Mouse (Mus musculus) hindbrain, embryonic 14.5 days (tissue): ENCODE data around the gene D5Ertd579e. TPM values are rescaled to one million over a fixed set of nuclear protein-coding genes. Genes with fewer than 3 reads are reported as not detected.
A peak's percentile ranks its signal among the peaks of the same experiment; 100 is the strongest.
"Not testable (repeated sequence)": the region's sequence is repeated elsewhere in the genome, so short reads cannot be mapped to it uniquely, and the experiment has no call there.

ENCODE experiments used
- ATAC-seq: fragments of 200-750 bp; cut with Nextera tagmentation; 2 replicates; pipeline ENCODE4 v1.8.0; 2017; ENCODE audit warnings: moderate number of reproducible peaks, mild to moderate bottlenecking, moderate TSS enrichment, moderate library complexity; ENCODE audit not compliant: low FRiP score
- DNase-seq: peaks from one replicate; pipeline ENCODE4 v3.0.0-alpha.2; 2015; ENCODE audit warnings: low spot score
- H3K27ac ChIP-seq: fragments of 300-500 bp; sonication (generic); 2 replicates; pipeline ENCODE4 v1.5.1; 2014; ENCODE audit warnings: mild to moderate bottlenecking, moderate library complexity
- H3K27me3 ChIP-seq: fragments of 300-500 bp; sonication (generic); 2 replicates; pipeline ENCODE4 v1.6.1; 2014; ENCODE audit warnings: mild to moderate bottlenecking, low read length, mixed read lengths; ENCODE audit not compliant: control insufficient read depth, insufficient read depth
- H3K36me3 ChIP-seq: fragments of 300-500 bp; sonication (generic); replicated peaks from 2 replicates; pipeline ENCODE4 v1.6.1; 2014; ENCODE audit not compliant: control insufficient read depth, insufficient read depth
- H3K4me1 ChIP-seq: fragments of 300-500 bp; sonication (generic); replicated peaks from 2 replicates; pipeline ENCODE4 v1.6.1; 2014; ENCODE audit warnings: antibody characterized with exemption, low read length, mixed read lengths; ENCODE audit not compliant: control insufficient read depth, insufficient read depth
- H3K4me2 ChIP-seq: fragments of 300-500 bp; sonication (generic); replicated peaks from 2 replicates; pipeline ENCODE4 v1.6.1; 2014; ENCODE audit warnings: mild to moderate bottlenecking, moderate library complexity
- H3K4me3 ChIP-seq: fragments of 300-500 bp; sonication (generic); replicated peaks from 2 replicates; pipeline ENCODE4 v1.5.1; 2014; ENCODE audit warnings: mild to moderate bottlenecking, low read length
- H3K9ac ChIP-seq: fragments of 300-500 bp; sonication (generic); 2 replicates; pipeline ENCODE4 v1.6.1; 2014
- H3K9me3 ChIP-seq: fragments of 300-500 bp; sonication (generic); 2 replicates; pipeline ENCODE4 v1.6.1; 2016; ENCODE audit warnings: low read length; ENCODE audit not compliant: control insufficient read depth
- WGBS: fragments of 180-500 bp; shearing (Covaris S2); extraction: QIAGEN DNeasy Blood & Tissue Kit; methylation state at CpG from one replicate; pipeline ENCODE4 v1.1.7; 2014; 5-methylcytosine and 5-hydroxymethylcytosine counted together
- polyA plus RNA-seq: library from polyadenylated mRNA; unstranded; fragments of >200 nt; fragmentation: Nextera tagmentation; extraction: Ambion mirVana; gene quantifications from 2 replicates; pipeline ENCODE4 v1.2.1, GENCODE M21; 2014

Gene D5Ertd579e
- polyA plus RNA-seq, 1 experiment from 2014 or later, result 45.3 TPM

- ATAC-seq, H3K27me3 ChIP-seq, H3K4me1 ChIP-seq, H3K9ac ChIP-seq, H3K27ac ChIP-seq, H3K9me3 ChIP-seq, H3K4me3 ChIP-seq, H3K4me2 ChIP-seq, H3K36me3 ChIP-seq: not testable (repeated sequence)
- peak; percentile 28 for DNase-seq
Observed at GRCm38 (mm10) chr5:36660977-36661760, 34.7 kb downstream of the D5Ertd579e start.

- Histone ChIP-seq H3K4me1 (no peaks in the 10 kb centered on the region), H3K27ac (no peak overlapping the region), H3K4me2 (no peak overlapping the region), H3K4me3 (no peak overlapping the region), H3K36me3 (peaks cover 32% of the 10 kb centered on the region), H3K9me3 (no peaks in the 10 kb centered on the region), H3K9ac (no peak overlapping the region), H3K27me3 (no peaks in the 10 kb centered on the region)
- DNase-seq (no peak), ATAC-seq (no peak)
- 79% methylated on average over 5 of the region's 5 CpGs for WGBS
Observed at GRCm38 (mm10) chr5:36625612-36626011, 70.2 kb downstream of the D5Ertd579e start.

GRCm38 (mm10) chr5:36623670-36624069, 72.2 kb downstream of the D5Ertd579e start:
- Histone ChIP-seq H3K27me3 (no peaks in the 10 kb centered on the region), H3K9me3 (no peaks in the 10 kb centered on the region), H3K9ac (no peak overlapping the region), H3K4me2 (no peak overlapping the region), H3K4me3 (no peak overlapping the region), H3K36me3 (peaks cover 24% of the 10 kb centered on the region), H3K27ac (no peak overlapping the region), H3K4me1 (no peaks in the 10 kb centered on the region)
- DNase-seq (no peak), ATAC-seq (no peak)
- 94% methylated on average over 5 of the region's 5 CpGs for WGBS

- Histone ChIP-seq H3K4me2 (no peak overlapping the region), H3K9me3 (no peaks in the 10 kb centered on the region), H3K9ac (no peak overlapping the region), H3K36me3 (peaks cover 32% of the 10 kb centered on the region), H3K4me3 (no peak overlapping the region), H3K27ac (no peak overlapping the region), H3K4me1 (no peaks in the 10 kb centered on the region), H3K27me3 (no peaks in the 10 kb centered on the region)
- no peak for DNase-seq
- ATAC-seq, result no peak
- WGBS, result 86% methylated on average over 5 of the region's 5 CpGs
Observed at GRCm38 (mm10) chr5:36621058-36621449, 74.8 kb downstream of the D5Ertd579e start.

GRCm38 (mm10) chr5:36620409-36621057, 75.3 kb downstream of the D5Ertd579e start:
- H3K27ac ChIP-seq, result no peak overlapping the region
- no peak overlapping the region for H3K4me3 ChIP-seq
- ATAC-seq, result no peak
- no peak overlapping the region for H3K4me2 ChIP-seq
- H3K4me1 ChIP-seq, result no peaks in the 10 kb centered on the region
- no peaks in the 10 kb centered on the region for H3K9me3 ChIP-seq
- 90% methylated on average over 8 of the region's 8 CpGs for WGBS
- no peak overlapping the region for H3K9ac ChIP-seq
- no peak for DNase-seq
- H3K36me3 ChIP-seq, result peaks cover 38% of the 10 kb centered on the region
- H3K27me3 ChIP-seq, result no peaks in the 10 kb centered on the region

- no peak for ATAC-seq
- no peaks in the 10 kb centered on the region for H3K4me1 ChIP-seq
- 90% methylated on average over 5 of the region's 5 CpGs for WGBS
- DNase-seq, result no peak
- no peak overlapping the region for H3K9ac ChIP-seq
- H3K4me3 ChIP-seq, result no peak overlapping the region
- no peaks in the 10 kb centered on the region for H3K27me3 ChIP-seq
- peaks cover 48% of the 10 kb centered on the region for H3K36me3 ChIP-seq
- H3K9me3 ChIP-seq, result no peaks in the 10 kb centered on the region
- no peak overlapping the region for H3K27ac ChIP-seq
- H3K4me2 ChIP-seq, result no peak overlapping the region
Observed at GRCm38 (mm10) chr5:36618890-36619289, 76.9 kb downstream of the D5Ertd579e start.

GRCm38 (mm10) chr5:36618356-36618755, 77.5 kb downstream of the D5Ertd579e start:
- no peak overlapping the region for H3K27ac ChIP-seq
- H3K4me2 ChIP-seq, result no peak overlapping the region
- H3K4me1 ChIP-seq, result no peaks in the 10 kb centered on the region
- H3K9me3 ChIP-seq, result no peaks in the 10 kb centered on the region
- no peaks in the 10 kb centered on the region for H3K27me3 ChIP-seq
- DNase-seq, result no peak
- no peak overlapping the region for H3K9ac ChIP-seq
- WGBS, result 84% methylated on average over 4 of the region's 4 CpGs
- no peak overlapping the region for H3K4me3 ChIP-seq
- no peak for ATAC-seq
- peaks cover 52% of the 10 kb centered on the region for H3K36me3 ChIP-seq

- no peak overlapping the region for H3K4me3 ChIP-seq
- no peak overlapping the region for H3K27ac ChIP-seq
- WGBS, result 90% methylated on average over 4 of the region's 4 CpGs
- peaks cover 81% of the 10 kb centered on the region for H3K36me3 ChIP-seq
- ATAC-seq, result no peak
- no peaks in the 10 kb centered on the region for H3K27me3 ChIP-seq
- H3K9ac ChIP-seq, result no peak overlapping the region
- H3K9me3 ChIP-seq, result no peaks in the 10 kb centered on the region
- H3K4me1 ChIP-seq, result no peaks in the 10 kb centered on the region
- H3K4me2 ChIP-seq, result no peak overlapping the region
- DNase-seq, result no peak
Observed at GRCm38 (mm10) chr5:36614124-36614523, 81.7 kb downstream of the D5Ertd579e start.

GRCm38 (mm10) chr5:36608939-36609499, 86.8 kb downstream of the D5Ertd579e start:
- peaks cover 81% of the 10 kb centered on the region for H3K36me3 ChIP-seq
- no peak overlapping the region for H3K9ac ChIP-seq
- no peaks in the 10 kb centered on the region for H3K4me1 ChIP-seq
- H3K4me2 ChIP-seq, result no peak overlapping the region
- WGBS, result 95% methylated on average over 2 of the region's 2 CpGs
- no peak overlapping the region for H3K27ac ChIP-seq
- H3K27me3 ChIP-seq, result no peaks in the 10 kb centered on the region
- no peaks in the 10 kb centered on the region for H3K9me3 ChIP-seq
- DNase-seq (no peak), ATAC-seq (no peak)
- no peak overlapping the region for H3K4me3 ChIP-seq
